Mouse (Mus musculus) midbrain, embryonic 10.5 days (tissue): ENCODE measurements around the gene Armh3. TPM values are rescaled to one million over a fixed set of nuclear protein-coding genes. Genes with fewer than 3 reads are reported as not detected.
A peak's percentile ranks its signal among the peaks of the same experiment; 100 is the strongest.

Source experiments
- DNase-seq: peaks from one replicate; pipeline ENCODE4 v3.0.0-alpha.2; 2017; ENCODE audit warnings: low spot score
- H3K27ac ChIP-seq: fragments of 300-500 bp; sonication (generic); replicated peaks from 2 replicates; pipeline ENCODE4 v1.5.1; 2016; ENCODE audit warnings: mild to moderate bottlenecking
- H3K27me3 ChIP-seq: fragments of 300-500 bp; sonication (generic); 2 replicates; pipeline ENCODE4 v1.6.1; 2016; ENCODE audit warnings: low read depth, mild to moderate bottlenecking; ENCODE audit not compliant: poor library complexity, severe bottlenecking
- H3K36me3 ChIP-seq: fragments of 300-500 bp; sonication (generic); 2 replicates; pipeline ENCODE4 v1.6.1; 2016; ENCODE audit warnings: mild to moderate bottlenecking, moderate library complexity
- H3K4me1 ChIP-seq: fragments of 300-500 bp; sonication (generic); 2 replicates; pipeline ENCODE4 v1.6.1; 2016
- H3K4me3 ChIP-seq: fragments of 300-500 bp; sonication (generic); 2 replicates; pipeline ENCODE4 v1.5.1; 2016; ENCODE audit warnings: mild to moderate bottlenecking, moderate library complexity
- H3K9me3 ChIP-seq: fragments of 300-500 bp; sonication (generic); replicated peaks from 2 replicates; pipeline ENCODE4 v1.6.1; 2016; ENCODE audit warnings: mild to moderate bottlenecking
- WGBS: fragments of 180-500 bp; shearing (Covaris S2); methylation state at CpG from one replicate; pipeline ENCODE4 v1.1.7; 2016; 5-methylcytosine and 5-hydroxymethylcytosine counted together
- polyA plus RNA-seq: library from polyadenylated mRNA; unstranded; fragments of >200 nt; fragmentation: Nextera tagmentation; extraction: Ambion mirVana; gene quantifications from 2 replicates; pipeline ENCODE4 v1.2.1, GENCODE M21; 2016

The Armh3 gene
- polyA plus RNA-seq, 1 experiment from 2014 or later = 16.7 TPM

DNA sequence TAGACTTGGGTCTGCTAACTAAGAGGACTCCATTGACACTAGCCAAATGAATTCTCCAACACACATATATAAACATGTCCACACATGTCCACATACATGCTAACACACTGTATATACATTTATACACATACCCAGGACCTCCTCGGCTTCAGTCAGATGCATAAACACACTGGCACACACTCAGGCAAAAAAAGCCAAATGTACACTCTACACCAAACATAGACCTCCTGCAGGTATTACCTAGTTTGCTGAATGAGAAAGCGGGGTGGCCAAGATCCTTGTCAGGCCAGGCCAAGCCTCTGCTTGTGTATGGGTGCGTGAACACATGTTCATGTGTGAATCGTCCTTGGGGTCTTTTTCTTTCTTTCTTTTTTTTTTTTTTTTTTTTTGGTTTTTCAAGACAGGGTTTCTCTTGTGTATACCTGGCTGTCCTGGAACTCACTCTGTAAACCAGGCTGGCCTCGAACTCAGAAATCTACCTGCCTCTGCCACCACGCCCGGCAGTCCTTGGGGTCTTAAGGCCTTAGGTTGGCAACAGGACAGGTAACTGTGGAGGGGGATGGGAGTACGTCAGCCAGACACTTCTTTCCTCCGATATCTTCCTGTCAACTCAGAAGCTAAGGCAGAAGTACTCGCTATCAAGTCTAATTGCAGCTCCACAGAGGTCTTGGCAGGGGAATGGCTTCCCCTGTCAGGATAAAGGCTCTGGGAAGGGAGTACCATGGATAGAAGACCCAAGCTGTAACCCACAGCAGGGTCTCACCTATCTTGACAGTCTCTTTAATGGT, 32.1 kb upstream of the Armh3 start:
- H3K9me3 ChIP-seq = peaks cover 5% of the 10 kb centered on the region; the same call in 1 of the 2 replicates
- H3K27ac ChIP-seq = no peak overlapping the region
- no peak overlapping the region for H3K4me3 ChIP-seq
- H3K4me1 ChIP-seq = peaks cover 12% of the 10 kb centered on the region
- H3K27me3 ChIP-seq = no peaks in the 10 kb centered on the region
- H3K36me3 ChIP-seq = peaks cover 60% of the 10 kb centered on the region
- WGBS = 96% methylated on average over 10 of the region's 10 CpGs
- DNase-seq = no peak

DNA sequence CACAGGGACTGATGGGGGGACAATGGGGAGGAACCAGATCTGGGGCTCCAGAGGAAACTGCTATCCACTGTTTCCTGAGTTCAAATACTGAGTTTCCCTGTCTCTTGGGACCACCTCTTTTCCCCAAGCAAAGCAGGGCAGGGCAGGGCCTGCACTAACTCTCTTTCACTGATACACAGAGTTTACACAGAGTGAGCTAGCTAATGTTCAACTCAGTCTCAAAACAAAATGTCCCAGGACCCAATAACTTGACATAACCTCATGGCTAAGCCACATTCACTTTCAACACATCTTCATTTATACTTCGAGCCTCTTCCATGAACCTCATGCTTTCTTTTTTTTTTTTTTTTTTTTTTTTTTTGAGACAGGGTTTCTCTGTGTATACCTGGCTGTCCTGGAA, 31.4 kb upstream of the Armh3 start:
- no peak overlapping the region for H3K4me3 ChIP-seq
- H3K27me3 ChIP-seq = no peaks in the 10 kb centered on the region
- H3K27ac ChIP-seq = no peak overlapping the region
- DNase-seq = no peak
- peaks cover 12% of the 10 kb centered on the region for H3K4me1 ChIP-seq
- peaks cover 52% of the 10 kb centered on the region for H3K36me3 ChIP-seq
- peaks cover 5% of the 10 kb centered on the region; the same call in 1 of the 2 replicates for H3K9me3 ChIP-seq
- 96% methylated on average over 1 of the region's 1 CpGs for WGBS

DNA sequence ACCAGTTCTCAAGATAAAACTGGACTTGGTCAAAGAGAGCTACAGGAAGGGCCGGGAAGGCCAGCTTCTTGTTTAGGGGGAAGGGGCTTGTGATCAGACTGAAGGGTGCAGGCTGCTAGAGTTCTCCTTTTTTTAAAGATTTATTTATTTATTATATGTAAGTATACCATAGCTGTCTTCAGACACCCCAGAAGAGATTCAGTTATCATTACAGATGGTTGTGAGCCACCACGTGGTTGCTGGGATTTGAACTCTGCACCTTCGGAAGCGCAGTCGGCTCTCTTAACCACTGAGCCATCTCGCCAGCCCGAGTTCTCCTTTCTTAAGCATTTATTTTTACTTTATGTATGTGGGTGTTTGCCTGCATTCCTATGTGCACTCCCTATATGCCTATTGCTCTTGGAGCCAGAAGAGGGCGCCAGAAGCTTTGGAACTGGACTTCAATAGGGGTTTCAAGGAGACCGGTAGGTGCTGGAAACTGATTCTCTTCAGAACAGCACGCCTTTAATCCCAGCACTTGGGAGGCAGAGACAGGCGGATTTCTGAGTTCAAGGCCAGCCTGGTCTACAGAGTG, 30.5 kb upstream of the Armh3 start:
- H3K27me3 ChIP-seq = no peaks in the 10 kb centered on the region
- no peak overlapping the region for H3K4me3 ChIP-seq
- DNase-seq = no peak
- H3K4me1 ChIP-seq = peaks cover 12% of the 10 kb centered on the region
- WGBS = 72% methylated on average over 11 of the region's 11 CpGs
- H3K36me3 ChIP-seq = peaks cover 44% of the 10 kb centered on the region
- peaks cover 5% of the 10 kb centered on the region; the same call in 1 of the 2 replicates for H3K9me3 ChIP-seq
- H3K27ac ChIP-seq = no peak overlapping the region

DNA sequence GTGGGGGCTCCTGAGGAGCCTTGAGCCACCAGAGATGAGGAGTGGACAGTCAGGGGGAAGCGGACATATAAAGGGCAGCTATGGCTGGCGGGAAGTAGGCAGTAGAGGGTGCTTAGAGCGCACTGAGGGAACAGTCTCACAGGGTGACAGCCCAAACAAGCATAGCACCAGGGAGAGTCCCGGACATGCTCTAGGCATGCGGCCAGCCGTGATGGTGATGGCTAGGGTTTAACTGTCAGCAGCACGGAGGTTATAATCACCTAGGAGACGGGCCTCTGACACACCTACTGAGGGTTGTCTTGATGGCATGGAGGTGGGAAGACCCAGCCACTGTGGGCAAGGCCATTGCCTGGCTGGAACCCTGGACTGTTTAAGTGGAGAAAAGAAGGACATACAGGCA, 28.3 kb upstream of the Armh3 start:
- H3K36me3 ChIP-seq = peaks cover 21% of the 10 kb centered on the region
- H3K4me1 ChIP-seq = peaks cover 10% of the 10 kb centered on the region
- H3K9me3 ChIP-seq = peaks cover 5% of the 10 kb centered on the region; the same call in 1 of the 2 replicates
- H3K4me3 ChIP-seq = no peak overlapping the region
- H3K27ac ChIP-seq = no peak overlapping the region
- WGBS = 75% methylated on average over 8 of the region's 8 CpGs
- H3K27me3 ChIP-seq = no peaks in the 10 kb centered on the region
- DNase-seq = no peak

DNA sequence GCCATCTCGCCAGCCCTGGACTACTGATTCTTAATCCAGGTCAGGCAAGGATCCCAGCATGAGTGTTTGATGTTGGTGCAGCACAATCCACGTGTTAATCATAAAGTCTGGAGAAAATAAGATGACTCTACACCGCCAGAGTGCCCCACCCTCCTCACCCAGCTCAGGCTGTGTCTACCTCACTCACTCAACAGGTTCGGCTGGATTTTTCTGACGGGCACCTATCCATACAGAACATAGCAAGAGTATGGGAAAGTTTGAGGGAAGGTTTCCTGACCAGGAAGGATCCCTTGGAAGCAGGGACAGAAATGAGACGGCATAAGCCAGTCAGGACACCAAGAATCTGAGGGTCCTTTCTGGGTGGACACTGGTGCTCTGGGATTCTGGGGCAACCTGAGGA, 26.7 kb upstream of the Armh3 start:
- peaks cover 10% of the 10 kb centered on the region for H3K4me1 ChIP-seq
- H3K4me3 ChIP-seq = no peak overlapping the region
- WGBS = 85% methylated on average over 6 of the region's 6 CpGs
- no peaks in the 10 kb centered on the region for H3K27me3 ChIP-seq
- H3K27ac ChIP-seq = no peak overlapping the region
- H3K36me3 ChIP-seq = peaks cover 6% of the 10 kb centered on the region
- no peak for DNase-seq
- peaks cover 5% of the 10 kb centered on the region; the same call in 1 of the 2 replicates for H3K9me3 ChIP-seq

DNA sequence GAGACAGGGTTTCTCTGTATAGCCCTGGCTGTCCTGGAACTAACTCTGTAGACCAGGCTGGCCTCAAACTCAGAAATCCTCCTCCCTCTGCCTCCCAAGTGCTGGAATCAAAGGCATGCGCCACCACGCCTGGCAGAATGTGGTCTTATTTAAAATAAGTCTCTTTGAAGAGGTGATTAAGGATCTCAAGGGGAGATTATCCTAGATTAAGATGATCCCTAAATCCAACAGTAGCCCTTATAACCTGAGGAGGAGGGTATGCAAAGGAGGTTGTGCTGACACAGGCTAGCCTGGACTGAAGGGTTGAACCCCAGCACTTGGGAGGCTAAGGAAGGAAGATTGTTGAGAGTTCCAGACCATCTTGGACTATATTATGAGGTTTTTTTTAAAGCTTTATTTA, 17.7 kb upstream of the Armh3 start:
- Histone ChIP-seq H3K4me1 (0 out of 2 replicates have a peak, but pooled peaks cover 3% of the 10 kb centered on the region), H3K27me3 (no peaks in the 10 kb centered on the region), H3K36me3 (no peaks in the 10 kb centered on the region), H3K4me3 (no peak overlapping the region), H3K27ac (no peak overlapping the region), H3K9me3 (0 out of 2 replicates have a peak, but pooled peaks cover 2% of the 10 kb centered on the region)
- no peak for DNase-seq
- WGBS = 61% methylated on average over 2 of the region's 2 CpGs

DNA sequence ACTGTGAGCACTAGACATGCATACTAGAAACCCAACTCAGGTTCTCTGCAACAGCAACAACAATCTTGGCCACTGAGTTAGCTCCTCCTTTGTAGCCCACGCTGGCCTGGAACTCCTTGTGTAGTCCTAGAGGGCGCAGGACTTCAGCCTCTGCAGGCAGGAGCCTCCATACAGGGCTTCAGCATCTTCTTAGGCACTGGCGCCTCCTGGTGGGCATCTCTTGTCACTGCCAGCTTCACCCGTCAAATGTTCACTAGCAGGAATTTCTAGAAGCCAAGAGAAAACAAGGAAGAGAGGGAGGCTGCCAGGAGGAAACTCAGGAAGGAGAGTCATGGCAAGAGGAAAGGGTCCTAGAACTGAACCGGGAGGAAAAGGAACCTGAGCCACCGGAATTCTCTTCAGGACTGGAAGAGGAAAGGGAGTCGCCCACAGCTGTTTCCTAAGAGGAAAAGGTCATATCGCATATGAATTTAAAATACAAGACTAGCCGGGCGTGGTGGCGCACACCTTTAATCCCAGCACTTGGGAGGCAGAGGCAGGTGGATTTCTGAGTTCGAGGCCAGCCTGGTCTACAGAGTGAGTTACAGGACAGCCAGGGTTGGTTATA, 16.4 kb upstream of the Armh3 start:
- Histone ChIP-seq H3K4me1 (0 out of 2 replicates have a peak, but pooled peaks cover 3% of the 10 kb centered on the region), H3K27me3 (no peaks in the 10 kb centered on the region), H3K36me3 (no peaks in the 10 kb centered on the region), H3K9me3 (0 out of 2 replicates have a peak, but pooled peaks cover 2% of the 10 kb centered on the region), H3K4me3 (no peak overlapping the region), H3K27ac (no peak overlapping the region)
- 42% methylated on average over 12 of the region's 12 CpGs for WGBS
- peak; percentile 88 for DNase-seq

DNA sequence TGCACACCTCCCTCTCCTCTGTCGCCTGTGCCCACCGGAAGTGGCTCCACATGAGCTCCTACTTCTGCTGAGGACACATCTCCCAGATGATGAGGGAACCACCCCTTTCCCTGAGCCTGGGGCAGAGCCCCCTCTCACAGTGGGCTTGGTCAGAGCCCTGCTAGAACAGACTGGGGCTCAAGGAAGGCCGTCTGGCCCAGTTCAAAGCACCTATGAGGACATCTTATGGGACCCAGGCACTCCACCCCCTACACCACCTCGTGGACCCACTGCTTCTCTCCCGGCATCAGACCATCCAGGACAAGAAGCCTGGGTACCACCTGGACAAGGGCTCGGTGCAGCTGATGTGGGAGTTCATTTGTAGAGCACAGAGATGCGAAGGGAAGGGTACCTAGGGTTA, 7.4 kb upstream of the Armh3 start:
- no peak for DNase-seq
- no peaks in the 10 kb centered on the region; the same call in 1 of the 2 replicates for H3K36me3 ChIP-seq
- H3K4me1 ChIP-seq = peaks cover 26% of the 10 kb centered on the region
- WGBS = 86% methylated on average over 7 of the region's 7 CpGs
- no peak overlapping the region for H3K27ac ChIP-seq
- peaks cover 32% of the 10 kb centered on the region for H3K27me3 ChIP-seq
- no peaks in the 10 kb centered on the region for H3K9me3 ChIP-seq
- no peak overlapping the region for H3K4me3 ChIP-seq

DNA sequence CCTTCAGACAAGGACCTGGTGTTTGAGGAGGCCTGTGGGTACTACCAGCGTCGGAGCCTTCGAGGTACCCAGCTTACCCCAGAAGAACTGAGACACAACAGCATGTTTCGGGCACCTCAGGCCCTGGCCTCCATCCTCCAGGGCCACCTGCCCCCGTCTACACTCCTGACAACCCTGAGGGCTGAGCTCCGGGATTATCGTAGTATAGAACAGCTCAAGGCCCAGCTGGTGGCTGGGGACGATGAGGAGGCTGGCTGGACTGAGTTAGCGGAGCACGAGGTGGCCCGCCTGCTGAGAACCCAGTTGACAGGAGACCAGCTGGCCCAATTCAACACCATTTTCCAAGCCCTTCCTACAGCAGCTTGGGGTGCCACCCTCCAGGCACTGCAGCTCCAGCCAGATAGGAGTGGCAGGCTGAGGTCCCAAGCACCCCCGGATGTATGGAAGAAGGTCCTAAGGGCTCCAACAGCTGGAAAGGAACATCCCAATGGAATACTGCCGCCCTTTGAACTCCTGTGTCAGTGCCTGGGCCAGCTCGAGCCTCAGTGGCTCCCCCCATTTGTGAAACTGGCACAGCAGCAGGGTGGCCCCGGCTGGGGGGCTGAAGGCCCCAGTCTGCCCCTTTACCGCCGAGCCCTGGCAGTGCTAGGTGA, 6.7 kb upstream of the Armh3 start:
- H3K4me1 ChIP-seq = peaks cover 26% of the 10 kb centered on the region
- peaks cover 32% of the 10 kb centered on the region for H3K27me3 ChIP-seq
- no peak for DNase-seq
- H3K4me3 ChIP-seq = peak overlapping the region; percentile 78; the same call in 1 of the 2 replicates
- no peaks in the 10 kb centered on the region; the same call in 1 of the 2 replicates for H3K36me3 ChIP-seq
- no peak overlapping the region for H3K27ac ChIP-seq
- WGBS = 68% methylated on average over 17 of the region's 17 CpGs
- H3K9me3 ChIP-seq = no peaks in the 10 kb centered on the region

DNA sequence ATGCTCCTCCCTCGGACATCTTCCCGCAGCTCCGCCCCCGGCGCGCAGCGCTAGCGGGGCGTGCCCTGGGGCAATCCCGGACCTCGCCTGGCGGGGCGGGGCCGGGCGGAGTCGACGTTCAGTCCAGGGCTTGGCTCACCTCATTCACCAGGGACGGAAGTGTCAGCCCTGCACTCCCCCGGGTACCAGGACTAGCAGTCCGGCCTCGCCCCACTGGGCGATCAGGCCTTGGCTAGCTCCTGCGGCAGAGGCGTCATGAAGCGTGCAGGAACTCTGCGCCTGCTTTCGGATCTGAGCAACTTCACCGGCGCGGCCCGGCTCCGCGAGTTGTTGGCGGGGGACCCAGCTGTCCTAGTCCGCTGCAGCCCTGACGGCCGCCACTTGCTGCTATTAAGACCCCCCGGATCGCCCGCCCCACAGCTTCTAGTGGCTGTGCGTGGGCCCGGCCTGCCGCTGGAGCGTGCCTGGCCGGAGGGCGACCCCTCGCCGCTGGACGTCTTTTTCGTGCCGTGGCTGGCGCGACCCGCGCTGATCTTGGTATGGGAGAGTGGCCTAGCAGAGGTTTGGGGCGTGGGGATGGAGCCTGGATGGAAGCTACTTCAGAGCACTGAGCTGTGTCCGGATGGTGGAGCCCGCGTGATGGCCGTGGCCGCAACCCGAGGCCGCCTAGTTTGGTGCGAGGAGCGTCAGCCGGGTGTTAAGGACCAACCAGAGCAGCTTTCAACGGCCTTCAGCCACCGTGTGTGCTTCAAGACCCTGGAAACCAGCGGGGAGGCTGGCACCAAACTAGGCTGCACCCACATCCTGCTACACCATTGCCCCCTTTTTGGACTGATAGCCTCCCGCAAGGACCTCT, 5.3 kb upstream of the Armh3 start, which contains the start of gene Hps6:
Gene Hps6, plus strand, starts transcription at position 138 of the 856 bp plus-strand sequence.
- 1% methylated on average over 70 of the region's 70 CpGs for WGBS
- peak within 1 kb of the TSS; percentile 79 for H3K27ac ChIP-seq

DNA sequence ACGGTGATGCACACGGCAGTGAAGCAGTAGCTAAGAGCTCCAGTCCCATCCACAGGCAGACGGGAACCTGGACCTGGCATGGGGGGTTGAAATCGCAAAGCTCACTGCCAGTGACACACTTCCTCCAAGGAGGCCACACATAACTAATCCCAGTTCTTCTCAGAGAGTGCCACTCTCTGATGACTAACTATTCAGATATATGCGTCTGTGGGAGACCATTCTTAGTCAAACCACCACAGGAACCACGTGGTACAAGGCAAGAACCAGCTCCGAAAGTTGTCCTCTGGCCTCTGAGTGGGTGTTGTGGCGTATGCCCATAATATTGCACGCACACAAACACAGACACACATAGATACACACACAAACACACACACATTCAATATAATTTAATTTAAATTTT, 4.0 kb upstream of the Armh3 start:
- Histone ChIP-seq H3K27me3 (peaks cover 32% of the 10 kb centered on the region), H3K4me3 (no peak overlapping the region), H3K9me3 (no peaks in the 10 kb centered on the region), H3K27ac (no peak overlapping the region), H3K36me3 (no peaks in the 10 kb centered on the region), H3K4me1 (peaks cover 35% of the 10 kb centered on the region)
- WGBS = 83% methylated on average over 9 of the region's 9 CpGs
- DNase-seq = no peak

More for the DNA sequence above, 5.3 kb upstream of the Armh3 start, which contains the start of gene Hps6:
- no peaks in the 10 kb centered on the region; the same call in 1 of the 2 replicates for H3K36me3 ChIP-seq
- H3K4me1 ChIP-seq = peaks cover 30% of the 10 kb centered on the region
- peak; percentile 72 for DNase-seq
- no peaks in the 10 kb centered on the region for H3K9me3 ChIP-seq
- peaks cover 32% of the 10 kb centered on the region for H3K27me3 ChIP-seq
- H3K4me3 ChIP-seq = peak within 1 kb of the TSS; percentile 78

DNA sequence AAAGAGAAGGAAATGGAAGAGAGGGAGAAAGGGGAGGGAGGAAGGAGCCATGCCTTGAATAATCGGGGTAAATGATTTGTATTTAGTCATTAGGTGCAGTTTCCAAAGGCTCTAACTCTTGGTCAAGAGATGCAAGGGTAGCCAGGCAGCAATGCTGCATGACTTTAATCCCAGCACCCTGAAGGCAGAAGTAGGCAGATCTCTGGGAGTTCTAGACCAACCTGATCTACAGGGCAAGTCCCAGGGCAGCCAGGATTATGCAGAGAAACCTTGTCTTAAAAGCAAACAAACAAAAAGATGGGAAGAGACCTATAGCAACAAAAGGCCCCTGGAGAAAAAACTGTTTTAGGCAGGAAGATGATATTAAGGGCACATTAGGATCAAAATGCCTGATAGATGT, 1.1 kb upstream of the Armh3 start:
- no peak overlapping the region for H3K27ac ChIP-seq
- peaks cover 28% of the 10 kb centered on the region for H3K4me1 ChIP-seq
- H3K9me3 ChIP-seq = peaks cover 11% of the 10 kb centered on the region
- peaks cover 15% of the 10 kb centered on the region for H3K36me3 ChIP-seq
- WGBS = 89% methylated on average over 1 of the region's 1 CpGs
- H3K27me3 ChIP-seq = peaks cover 17% of the 10 kb centered on the region
- no peak overlapping the region for H3K4me3 ChIP-seq
- DNase-seq = no peak
